8 mouse cellular contexts compared by ENCODE assay signal in the genomic region with DNA sequence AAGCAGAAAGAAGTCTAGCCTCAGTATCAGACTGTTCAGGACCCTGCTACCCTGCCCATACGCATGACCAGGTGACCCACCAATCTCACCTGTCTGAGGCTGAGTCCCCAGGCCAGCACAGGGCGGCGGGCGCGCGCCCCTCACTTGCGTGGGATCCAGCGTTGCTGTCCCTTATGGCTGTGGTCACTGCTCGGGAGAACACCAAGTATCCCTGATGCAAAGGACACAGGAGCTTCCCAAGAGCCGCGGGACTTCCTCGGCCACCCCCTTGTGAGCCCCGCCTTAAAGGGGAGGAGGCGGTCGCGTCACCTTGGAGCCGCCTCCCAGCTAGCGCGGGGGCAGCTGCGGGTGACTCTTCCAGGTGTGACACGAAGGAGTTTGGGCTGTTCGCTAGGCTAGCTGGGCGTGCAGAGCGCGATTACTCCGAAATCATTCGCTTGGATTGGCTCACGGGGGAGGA. TPM values are rescaled to one million over a fixed set of nuclear protein-coding genes. Genes with fewer than 3 reads are reported as not detected.
DNase-seq lines count a peak whose midpoint lies in the region; ATAC-seq and TF ChIP-seq lines count a peak whose summit lies in the region.

TSS of gene Mctp2 (minus strand) at position 227 of the 460 bp plus-strand sequence.

- H3K27me3 ChIP-seq in forebrain, postnatal 0 days (ENCODE audit: insufficient read depth, low read length), result peaks cover 17% of the 10 kb centered on the region
- H3K27me3 ChIP-seq in hindbrain, embryonic 12.5 days, result peaks cover 18% of the 10 kb centered on the region

- TF ChIP-seq CTCF in forebrain, postnatal 0 days (IDR thresholded peaks at IDR 0.05; ENCODE audit: low read depth), result no peak

- H3K9ac ChIP-seq in forebrain, postnatal 0 days, result peak within 1 kb of the TSS; percentile 44
- H3K9ac ChIP-seq in hindbrain, embryonic 12.5 days, result no peak within 1 kb of the TSS

- H3K9me3 ChIP-seq in forebrain, postnatal 0 days (ENCODE audit: low read length), result no peaks in the 10 kb centered on the region
- H3K9me3 ChIP-seq in hindbrain, embryonic 12.5 days (replicated peaks), result no peaks in the 10 kb centered on the region

- H3K27ac ChIP-seq in forebrain, postnatal 0 days (ENCODE audit: low read depth, low read length), result no peak within 1 kb of the TSS
- H3K27ac ChIP-seq in hindbrain, embryonic 12.5 days, result no peak within 1 kb of the TSS

- H3K4me3 ChIP-seq in forebrain, postnatal 0 days (ENCODE audit: low read depth, low read length), result peak within 1 kb of the TSS; percentile 47
- peak within 1 kb of the TSS; percentile 39 for H3K4me3 ChIP-seq in hindbrain, embryonic 12.5 days

- intact Hi-C loops in left cerebral cortex, postnatal 25 days (cut with DNase I), result no loop called here

- peak; percentile 54 for ATAC-seq in forebrain, postnatal 0 days
- ATAC-seq in hindbrain, embryonic 12.5 days (ENCODE audit: low FRiP score), result peak; percentile 48; the same call in 1 of the 2 replicates
- ATAC-seq in megakaryocyte-erythroid progenitor cell, adult 5-6 weeks (replicated peaks; ENCODE audit: low FRiP score, low TSS enrichment, poor library complexity, severe bottlenecking), result peak; percentile 97

- WGBS in forebrain, postnatal 0 days, result 1% methylated on average over 28 of the region's 28 CpGs
- WGBS in hindbrain, embryonic 12.5 days, result under 1% methylated on average over 28 of the region's 28 CpGs

- DNase-seq in CD4-positive, CD25-positive, alpha-beta regulatory T cell, adult 2 months (ENCODE audit: low read depth, low spot score), result peak; percentile 84
- peak; percentile 80 for DNase-seq in adrenal gland, postnatal 14 days
- DNase-seq in forebrain, postnatal 0 days, result peak; percentile 20
- DNase-seq in left cerebral cortex, postnatal 25 days (ENCODE audit: low spot score in 2 of 2), result peak; percentile 20 to 59
- DNase-seq in right cerebral cortex, postnatal 36 days (ENCODE audit: low spot score in 2 of 2), result peak; percentile 24 to 31
- peak; percentile 65 for DNase-seq in urinary bladder, postnatal 25 days (ENCODE audit: low spot score)

- peak within 1 kb of the TSS; percentile 94 for H3K4me2 ChIP-seq in forebrain, postnatal 0 days (ENCODE audit: low read depth)
- peak within 1 kb of the TSS; percentile 82 for H3K4me2 ChIP-seq in hindbrain, embryonic 12.5 days (replicated peaks)

- H3K36me3 ChIP-seq in forebrain, postnatal 0 days (ENCODE audit: insufficient read depth), result no peaks in the 10 kb centered on the region
- H3K36me3 ChIP-seq in hindbrain, embryonic 12.5 days, result no peaks in the 10 kb centered on the region

- H3K4me1 ChIP-seq in forebrain, postnatal 0 days (ENCODE audit: insufficient read depth), result peaks cover 8% of the 10 kb centered on the region
- H3K4me1 ChIP-seq in hindbrain, embryonic 12.5 days, result peaks cover 13% of the 10 kb centered on the region

RNA-seq across cellular contexts. Expression of gene Mctp2, which starts in this region (rescaled TPM):
- 2.1 and 3.0 TPM in 2 replicates for total RNA-seq in adrenal gland, postnatal 14 days (2021)
- 0.85 and 2.1 TPM in 2 replicates for total RNA-seq in forebrain, postnatal 0 days (2014; rRNA removed)
- polyA plus RNA-seq in forebrain, postnatal 0 days (2015; fragmentation: Nextera tagmentation; extraction: Ambion mirVana), result 0.20 and 0.25 TPM in 2 replicates
- polyA plus RNA-seq in hindbrain, embryonic 12.5 days (2016; fragmentation: Nextera tagmentation; extraction: Ambion mirVana), result 0.22 and 0.27 TPM in 2 replicates
- 1 to 10 TPM; 1.4 to 2.2 TPM for total RNA-seq in left cerebral cortex, postnatal 25 days (2021)
- total RNA-seq in megakaryocyte-erythroid progenitor cell, adult 5-6 weeks (2014; fragmentation: Nextera tagmentation), result 0.35 and 2.2 TPM in 2 replicates
- 4.3 TPM in 1 of 2 replicates, not detected in the other for total RNA-seq in megakaryocyte-erythroid progenitor cell, adult 5-6 weeks (2017)

Comparison
In these comparisons a context has a peak if more than half of its experiments do, and no peak if none do; other contexts are left out.
1. Peak in ATAC-seq, H3K4me3 ChIP-seq and H3K4me2 ChIP-seq in hindbrain, embryonic 12.5 days; RNA of the gene not detected or under 1 TPM.
2. DNase-seq: peak in every context shown above with its lines; median percentile 84 in CD4-positive, CD25-positive, alpha-beta regulatory T cell, adult 2 months; 80 in adrenal gland, postnatal 14 days; 65 in urinary bladder, postnatal 25 days; 40 in left cerebral cortex, postnatal 25 days; 28 in right cerebral cortex, postnatal 36 days; 20 in forebrain, postnatal 0 days.